Mouse (Mus musculus): ENCODE data around the gene Mc3r.

Gene Mc3r

DNA sequence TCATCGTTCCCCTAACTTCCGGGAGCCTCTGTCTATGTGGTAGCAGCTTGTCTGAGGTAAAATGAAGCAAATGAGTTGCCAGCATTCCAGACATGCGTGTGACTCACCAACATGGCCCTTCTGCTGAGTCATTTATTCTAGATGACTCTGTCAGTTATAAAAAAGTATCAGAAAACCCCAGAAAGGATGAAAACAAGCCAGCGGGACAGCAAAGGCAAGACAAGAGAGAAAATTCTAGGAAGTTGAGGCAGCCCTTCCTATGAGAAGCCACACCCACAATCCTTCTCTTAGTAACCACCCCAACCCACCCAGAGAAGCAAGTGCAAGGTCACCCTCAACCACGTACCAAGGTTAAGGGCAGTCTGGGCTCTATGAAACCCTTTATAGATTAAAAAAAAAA lies 8.7 kb downstream of the Mc3r start:
- no peak for DNase-seq

DNA sequence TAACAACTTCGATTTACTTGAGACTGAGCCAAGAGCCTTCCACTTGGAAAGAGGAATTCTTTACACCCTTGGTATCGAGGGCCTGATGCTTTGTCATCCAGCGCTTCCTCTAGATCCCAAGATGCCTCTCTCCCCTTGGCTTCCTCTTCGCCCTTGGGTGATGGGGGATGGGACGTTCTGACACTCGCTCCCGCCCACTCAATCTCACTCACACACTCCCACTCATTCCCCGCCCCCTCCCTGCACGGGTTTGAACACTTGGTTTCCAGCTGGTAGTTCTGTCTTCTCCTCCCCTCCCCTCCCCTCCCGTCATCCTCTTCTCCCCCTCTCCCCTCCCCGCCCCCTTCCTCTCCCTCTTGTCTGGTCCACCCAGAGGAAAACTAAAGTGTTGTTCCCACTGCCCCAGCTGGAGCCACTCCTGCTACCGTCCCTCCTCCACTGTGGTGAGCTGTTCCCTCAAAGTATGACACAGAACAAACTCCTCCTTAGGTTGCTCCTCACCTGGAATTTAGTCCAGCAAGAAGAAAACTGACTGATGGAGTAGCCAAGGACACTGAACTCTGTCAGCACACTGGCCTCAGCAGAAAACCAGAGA lies 9.3 kb downstream of the Mc3r start:
- no peak for DNase-seq

DNA sequence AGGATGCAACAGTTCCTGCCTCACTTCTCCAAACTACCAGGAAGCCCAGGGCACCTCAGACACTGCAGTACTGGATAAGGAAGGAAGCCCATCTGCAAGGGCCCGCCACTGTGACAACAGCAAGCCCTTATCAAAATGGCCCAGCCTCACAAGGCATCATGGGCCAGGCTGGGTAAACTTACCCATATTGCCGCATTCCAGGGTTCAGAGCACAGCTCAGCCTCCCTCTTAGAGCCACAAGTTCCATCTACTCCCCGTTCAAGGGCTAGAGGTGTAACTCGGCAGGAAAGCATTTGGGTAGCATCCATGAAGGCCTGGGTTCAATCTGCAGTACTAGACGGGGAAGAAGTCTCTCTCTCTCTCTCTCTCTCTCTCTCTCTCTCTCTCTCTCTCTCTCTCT lies 11.8 kb downstream of the Mc3r start:
- DNase-seq, result no peak

DNA sequence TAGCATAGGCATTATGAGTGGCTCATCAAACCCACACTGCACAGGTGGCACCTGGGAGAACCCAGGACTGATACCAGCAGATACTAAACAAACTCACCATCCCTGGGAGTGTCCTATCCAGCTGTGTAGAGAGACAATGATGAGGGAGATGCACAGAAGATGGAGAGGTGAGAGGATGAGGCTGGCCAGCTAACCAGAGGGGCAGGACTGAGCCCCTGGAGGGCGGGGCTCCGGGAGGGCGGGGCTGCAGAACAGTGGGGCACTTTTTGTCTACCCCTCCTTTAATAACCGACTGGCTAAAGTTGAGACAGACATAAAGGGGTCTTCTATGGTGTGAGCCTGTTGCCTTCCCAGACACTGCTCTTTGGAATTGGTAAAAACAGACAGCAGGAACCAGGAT lies 13.1 kb downstream of the Mc3r start:
- DNase-seq, result no peak

DNA sequence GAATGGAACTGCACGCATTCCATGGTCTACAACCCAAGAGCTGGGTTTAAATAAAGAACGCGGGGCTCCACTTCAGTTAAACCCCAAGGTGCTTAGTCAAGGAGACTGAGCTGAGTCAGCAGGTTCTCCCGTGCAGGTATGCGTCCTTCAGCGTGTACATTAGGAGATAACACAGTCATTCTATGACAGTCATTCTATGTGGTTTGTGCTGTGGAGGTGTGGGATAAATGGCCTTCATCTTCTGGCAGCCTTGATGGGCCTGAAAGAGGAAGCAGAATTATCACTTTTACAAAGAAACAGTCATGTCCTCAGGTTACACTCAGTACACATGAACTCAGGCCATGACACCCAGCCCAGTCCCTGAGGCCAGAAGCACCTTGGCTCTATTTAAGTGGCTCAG lies 14.9 kb downstream of the Mc3r start:
- no peak for DNase-seq

DNA sequence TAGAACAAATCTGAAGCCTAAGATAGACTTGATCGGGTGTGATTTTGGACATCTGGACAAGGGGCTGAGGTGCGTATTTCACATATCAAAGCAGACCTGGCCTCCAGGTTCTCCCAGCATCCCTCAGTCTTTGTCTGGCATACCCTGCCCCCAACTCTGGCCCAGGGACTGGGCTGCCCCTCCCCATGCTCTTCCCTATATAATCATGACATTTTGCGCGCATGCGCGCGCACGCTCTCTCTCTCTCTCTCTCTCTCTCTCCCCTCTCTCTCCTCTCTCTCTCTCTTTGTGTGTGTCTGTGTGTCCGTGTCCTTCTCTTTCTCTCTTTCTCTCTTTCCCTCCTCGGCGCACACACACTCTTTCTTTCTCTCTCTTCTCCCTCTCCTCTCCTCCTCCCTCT lies 21.6 kb downstream of the Mc3r start:
- no peak for DNase-seq

DNA sequence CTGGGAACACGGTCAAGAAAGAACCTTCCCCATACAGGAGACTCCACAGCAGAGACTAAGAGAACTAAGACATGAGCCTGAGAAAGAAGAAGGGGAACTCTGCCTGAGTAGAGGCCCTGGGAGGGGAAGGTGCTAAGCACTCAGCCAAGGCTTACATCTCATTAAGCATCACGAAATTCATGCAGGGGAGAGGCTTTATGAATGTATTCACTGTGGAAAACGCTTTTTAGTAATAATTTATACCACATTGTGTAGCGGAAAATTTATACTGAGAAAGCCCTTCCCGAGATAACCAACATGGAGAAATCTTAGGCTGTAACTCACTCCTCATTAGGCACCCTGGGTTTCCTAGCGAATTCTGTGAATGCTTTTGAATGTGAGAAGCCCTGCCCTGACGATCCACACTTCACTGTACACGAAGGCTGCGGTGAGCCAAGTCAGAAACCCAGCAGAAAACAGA lies 22.2 kb downstream of the Mc3r start:
- no peak for DNase-seq

DNA sequence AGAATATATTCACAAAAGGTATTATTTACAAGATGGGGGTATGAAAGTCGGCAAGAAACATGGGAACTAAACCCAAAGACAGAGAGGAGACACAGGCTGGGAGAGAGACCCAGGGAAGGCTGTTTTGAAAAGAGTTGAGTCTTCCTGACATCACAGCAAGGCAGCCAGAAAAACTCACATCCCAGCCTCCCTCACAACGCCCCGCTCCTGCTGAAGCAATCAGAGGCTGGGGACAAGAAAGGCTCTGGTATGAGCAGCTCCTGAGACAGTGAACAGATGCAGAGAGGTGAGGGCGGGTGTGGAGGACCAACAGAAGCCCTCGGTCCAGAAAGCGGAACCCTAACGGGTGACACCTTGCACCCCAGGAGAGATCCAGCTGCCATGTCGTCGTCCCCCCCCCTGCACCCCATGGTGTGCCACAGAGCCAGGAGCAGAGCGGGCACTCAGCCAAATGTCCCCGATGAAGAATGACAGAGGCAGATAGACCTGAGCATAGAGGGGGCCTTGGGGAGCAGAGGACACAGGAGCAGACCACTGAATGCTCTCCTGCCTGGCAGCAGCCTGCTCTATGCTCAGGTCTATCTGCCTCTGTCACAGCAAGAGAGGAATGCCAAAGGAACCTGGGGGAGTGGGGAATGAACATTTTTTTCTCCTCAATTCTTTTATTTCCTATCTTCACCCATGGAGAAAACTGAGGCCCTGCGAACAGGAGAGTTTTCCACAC lies 22.8 kb downstream of the Mc3r start:
- DNase-seq, result no peak

DNA sequence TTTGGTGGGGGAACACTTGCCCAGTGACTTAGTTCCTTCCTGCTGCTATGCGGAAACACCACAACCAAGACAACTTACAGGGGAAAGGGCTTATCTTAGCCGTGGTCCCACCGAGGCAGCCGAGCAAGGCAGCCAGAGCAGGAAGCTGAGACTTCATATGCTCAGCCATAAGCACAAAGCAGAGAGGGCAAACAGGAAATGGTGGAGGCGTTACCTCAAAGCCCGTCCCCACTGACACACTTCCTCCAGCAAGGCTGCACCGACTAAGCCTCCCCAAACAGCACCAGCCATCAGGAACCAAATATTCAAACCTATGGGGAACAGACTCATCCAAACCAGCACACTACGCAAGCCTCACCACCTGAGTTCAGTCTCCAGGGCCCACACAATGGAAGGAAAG lies 26.4 kb downstream of the Mc3r start:
- no peak for DNase-seq

DNA sequence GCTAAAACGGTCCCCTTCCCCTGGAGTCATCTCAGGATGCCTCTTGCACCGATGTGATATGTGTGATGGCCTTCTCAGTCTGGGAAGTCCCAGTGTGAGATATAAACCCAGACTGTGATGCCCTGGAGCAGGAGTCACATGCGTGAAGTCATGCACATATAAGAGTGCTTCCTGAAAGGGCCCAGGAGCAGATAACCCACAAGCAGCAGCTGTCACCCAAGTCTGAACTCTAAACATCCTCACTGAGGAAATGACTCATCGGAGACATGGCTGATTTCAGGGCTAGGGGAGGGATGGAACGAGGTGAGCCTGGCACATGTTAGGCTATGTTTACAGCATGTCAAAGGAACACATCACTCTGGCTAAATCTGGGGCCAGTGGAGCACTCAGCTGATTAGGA lies 27.9 kb downstream of the Mc3r start:
- DNase-seq, result no peak

DNA sequence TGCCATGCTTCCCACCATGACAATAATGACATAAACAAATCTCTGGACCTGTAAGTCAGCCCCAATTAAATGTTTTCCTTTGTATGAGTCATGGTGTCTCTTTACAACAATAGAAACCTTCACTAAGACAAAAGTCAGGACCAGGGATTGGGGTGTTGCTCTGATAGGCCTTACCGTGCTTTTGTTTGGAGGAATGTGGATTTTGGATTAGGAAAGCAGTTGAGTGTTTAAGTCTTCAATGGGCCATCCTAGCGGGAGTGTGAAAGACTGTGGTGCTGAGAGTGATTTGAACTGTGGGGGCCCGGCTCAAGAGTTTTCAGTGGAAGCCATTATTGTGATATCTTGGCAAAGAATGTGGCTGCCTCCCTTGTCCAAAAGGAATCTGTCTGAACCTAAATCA lies 30.7 kb downstream of the Mc3r start:
- DNase-seq, result no peak

DNA sequence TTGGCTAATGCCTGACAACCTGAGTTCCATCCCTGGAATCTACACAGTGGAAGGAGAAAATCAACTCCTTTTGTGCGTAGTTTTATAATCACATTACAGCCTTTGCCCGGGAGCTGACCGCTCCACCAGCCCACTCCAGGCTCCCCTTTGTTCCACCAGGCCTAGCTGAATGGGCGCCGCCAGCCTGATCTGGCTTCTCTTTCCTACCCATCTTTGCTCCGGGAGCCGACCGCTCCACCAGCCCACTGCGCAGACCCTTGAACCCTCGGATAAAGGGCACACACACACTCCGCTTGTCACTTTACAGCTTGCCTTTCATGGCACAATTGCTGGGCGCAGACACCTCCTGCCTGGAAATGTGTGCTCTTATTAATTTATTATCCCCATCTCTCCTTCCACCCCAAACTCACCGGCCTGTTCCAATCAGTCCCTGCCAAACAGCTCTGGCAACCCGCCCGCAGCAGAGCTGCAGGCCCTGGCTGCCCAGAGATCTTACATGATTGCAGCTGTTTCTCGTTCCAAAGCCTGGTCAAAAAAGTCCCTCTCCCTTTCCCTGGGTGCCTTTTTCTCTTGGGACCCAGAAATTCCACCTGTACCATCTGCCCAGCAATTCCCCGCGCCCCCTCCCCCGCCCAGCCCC lies 33.9 kb downstream of the Mc3r start:
- DNase-seq, result no peak

DNA sequence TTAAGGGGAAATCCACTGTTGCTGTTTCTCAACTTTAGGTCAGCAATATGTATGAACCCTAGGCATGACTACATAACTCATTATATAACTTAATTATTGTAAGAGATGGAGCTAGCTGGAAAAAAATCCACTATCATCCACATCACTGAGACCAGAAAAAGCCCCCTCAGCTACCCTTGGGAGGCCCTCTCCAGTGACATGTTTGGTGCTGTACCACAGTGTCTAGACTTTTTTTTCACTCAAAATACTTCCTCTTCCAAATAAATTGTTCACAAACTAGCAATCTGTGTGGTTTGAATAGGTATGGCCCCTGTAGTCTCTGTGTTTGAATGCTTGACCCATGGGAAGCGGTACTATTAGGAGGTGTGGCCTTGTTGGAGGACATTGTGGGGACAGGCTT lies 39.4 kb downstream of the Mc3r start:
- DNase-seq, result no peak

DNA sequence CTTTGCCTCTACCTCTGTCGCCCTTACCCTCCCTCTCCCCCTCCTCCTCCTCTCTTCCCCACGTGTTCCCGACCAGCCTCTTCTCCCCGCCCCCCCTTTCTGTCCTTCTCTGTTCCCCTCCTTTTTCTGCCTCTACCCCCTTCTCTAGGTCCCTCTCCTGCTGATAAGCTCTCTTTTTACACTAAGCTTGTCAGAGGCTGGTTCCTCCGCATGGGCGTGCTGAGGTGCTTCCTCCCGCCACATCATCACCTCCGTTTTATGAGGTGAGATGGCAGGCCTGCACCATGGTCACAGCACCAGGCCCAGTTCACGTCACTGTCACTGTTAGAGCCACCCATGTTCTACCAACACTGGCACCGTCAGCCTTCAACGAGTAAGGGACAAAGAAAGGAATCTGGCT lies 40.7 kb downstream of the Mc3r start:
- no peak for DNase-seq

DNA sequence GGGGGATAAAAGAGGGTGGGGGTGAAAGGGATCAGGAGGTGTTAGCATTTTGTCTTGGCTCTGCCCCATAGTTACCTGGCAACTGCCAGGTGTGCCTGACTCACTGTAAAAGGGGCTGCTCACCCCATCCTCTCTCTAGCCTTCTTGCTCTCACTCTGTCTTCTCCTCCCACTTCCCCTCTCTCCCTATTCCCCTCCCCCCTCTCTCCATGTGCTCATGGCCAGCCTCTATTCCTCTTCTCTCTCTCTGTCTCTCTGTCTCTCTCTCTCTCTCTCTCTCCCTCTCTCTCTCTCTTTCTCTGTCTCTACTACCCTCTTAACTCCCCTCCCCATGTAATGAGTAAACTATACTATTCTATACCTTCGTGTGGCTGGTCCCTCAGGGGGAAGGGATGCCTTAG lies 41.3 kb downstream of the Mc3r start:
- no peak for DNase-seq

DNA sequence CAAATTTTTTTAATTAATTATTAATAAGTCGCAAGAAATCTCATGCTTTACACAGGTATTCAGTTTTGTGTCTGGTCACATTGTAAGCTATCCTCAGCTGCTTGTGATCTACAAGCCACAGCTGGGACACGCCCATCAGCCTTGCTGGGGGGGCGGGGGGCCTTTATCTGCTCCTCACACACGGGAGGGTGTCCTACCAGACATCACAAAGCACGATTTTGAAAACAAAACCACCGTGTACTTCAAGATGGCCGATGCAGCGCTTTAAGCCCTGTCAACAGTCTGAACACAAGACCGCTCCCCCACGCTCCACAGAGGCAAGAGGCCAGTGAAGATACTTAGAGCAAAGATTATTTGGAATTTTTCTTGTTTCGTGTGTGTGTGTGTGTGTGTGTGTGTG lies 42.2 kb downstream of the Mc3r start:
- no peak for DNase-seq

DNA sequence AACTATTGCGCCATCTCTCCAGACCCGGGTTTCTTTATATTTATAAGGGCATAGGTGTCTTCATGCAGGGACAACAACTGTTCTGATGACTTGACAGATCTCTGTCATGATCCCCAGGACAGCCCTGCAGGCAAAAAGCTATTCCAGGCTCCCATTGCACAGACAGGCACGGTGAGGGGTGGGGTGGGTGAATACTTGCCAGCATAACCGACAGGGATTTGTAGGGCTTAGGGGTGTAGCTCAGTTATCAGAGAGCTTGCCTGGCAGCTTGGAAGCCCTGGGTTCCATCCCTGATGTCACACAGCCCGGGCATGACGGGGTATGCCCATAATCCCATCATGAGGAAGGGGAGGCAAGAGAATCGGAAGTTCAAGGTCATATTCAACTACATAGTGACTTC lies 42.7 kb downstream of the Mc3r start:
- no peak for DNase-seq

DNA sequence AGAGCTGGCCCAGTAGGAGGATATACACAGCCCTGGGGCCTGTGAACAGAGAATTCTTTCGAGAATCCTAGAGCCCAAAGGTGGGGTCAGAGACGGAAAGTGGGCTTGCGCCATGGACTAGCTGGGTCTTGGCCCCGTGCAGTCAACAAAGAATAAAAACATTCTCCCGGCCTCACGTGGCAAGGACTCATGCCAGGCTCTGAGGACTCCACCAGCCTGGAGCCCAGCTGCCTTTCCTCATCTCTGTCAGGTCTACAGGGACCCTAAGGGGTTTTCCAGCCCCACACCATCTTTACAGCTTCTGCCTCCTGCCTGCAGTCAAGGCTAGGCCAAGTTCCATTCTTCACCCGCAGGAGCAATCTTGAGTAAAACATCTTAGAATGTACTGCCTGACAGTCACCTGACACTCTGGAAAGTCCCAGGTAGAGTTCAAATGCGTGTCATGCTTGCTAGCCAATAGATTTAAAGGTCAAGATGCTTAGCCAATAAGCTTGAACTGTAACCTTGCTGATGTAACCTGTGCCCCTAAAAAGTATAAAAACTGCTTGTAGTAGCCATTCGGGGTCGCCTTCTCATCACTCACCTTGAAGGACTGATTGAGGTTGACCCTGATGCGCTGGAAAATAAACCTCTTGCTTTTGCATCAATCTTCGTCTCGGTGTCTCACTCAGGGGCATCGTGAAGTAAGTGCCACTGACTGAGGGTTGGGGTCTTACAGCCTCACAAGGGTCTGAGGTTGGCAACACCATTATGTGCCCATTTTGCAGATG lies 43.6 kb downstream of the Mc3r start:
- no peak for DNase-seq

DNA sequence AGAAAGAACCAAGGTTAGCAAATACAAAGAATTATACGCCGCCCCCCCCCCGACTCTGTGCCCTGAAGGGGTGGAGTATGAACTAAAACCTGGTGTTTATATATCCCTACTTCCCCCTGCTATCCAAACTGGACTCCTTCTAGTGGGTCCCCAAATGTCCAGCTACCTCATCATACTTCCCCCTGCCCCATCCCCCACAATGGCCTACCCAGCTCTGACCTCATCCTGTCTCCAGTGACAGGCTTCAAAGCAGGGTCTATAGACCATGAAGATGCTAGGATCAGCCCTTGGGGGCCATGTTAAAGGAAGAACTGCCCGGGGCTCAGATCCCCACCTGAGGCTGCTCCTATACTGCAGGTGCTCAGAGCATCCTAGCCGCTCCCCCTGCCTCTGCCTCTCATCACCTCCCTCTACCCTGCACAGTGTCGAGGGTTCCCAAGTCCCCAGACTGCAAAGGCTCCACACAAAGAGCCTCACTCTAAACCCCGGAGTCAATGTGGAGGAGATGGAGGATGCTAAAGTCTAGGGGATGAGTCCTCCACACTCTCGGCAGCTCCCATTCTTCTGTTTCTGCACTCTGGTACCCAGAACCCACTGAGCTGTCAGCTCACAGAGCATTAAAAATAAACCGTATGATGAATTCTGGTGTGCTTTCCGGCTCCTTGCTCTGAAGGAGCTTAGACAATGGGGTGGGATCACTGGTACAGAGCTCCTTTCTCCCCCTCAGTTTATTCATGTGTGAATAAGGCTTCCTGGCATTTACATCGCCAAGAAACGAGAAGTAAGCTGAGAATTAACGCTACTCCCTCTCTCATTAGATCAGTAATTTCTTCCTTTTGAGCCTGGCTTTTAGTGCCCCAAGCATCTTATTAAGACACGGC lies 44.5 kb downstream of the Mc3r start:
- no peak for DNase-seq

DNA sequence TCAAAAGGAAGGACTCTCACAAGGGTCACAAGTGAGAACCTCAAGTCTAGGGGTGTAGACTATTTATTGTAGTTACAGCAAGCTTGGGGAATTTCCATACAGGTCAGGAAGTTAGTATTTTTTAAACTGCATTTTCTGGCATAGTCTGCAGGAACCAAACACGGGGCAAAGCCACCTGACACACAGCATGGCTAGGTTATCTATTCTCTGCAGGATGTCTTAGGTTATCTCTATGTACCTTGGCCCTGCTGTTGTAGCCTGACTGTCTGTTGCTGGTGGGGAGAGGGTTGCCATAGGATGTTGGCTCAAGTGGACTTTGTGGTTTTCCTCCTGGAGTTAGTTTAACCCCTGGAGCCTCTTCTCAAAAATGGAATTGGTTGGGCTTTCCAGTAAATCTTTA lies 49.8 kb downstream of the Mc3r start:
- DNase-seq, result no peak

DNA sequence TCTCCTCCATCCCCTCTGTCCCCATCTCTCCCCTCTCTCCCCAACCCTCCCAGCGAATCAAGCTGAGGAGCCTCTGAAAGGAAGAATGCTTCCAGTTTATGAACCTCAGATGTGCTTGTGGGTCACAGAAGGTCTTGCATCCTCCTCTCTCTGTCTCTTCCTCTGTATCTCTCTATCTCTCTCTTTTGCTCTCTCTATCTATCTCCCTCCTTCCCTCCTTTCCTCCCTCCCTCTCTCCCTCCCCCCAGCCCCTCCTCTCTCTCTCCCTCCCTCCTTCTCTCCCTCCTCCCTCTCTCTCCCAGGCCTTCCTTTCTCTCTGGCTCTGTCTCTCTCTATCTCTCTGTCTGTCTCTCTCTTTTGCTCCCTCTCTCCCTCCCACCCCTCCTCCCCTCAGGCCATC lies 50.2 kb downstream of the Mc3r start:
- DNase-seq, result no peak

DNA sequence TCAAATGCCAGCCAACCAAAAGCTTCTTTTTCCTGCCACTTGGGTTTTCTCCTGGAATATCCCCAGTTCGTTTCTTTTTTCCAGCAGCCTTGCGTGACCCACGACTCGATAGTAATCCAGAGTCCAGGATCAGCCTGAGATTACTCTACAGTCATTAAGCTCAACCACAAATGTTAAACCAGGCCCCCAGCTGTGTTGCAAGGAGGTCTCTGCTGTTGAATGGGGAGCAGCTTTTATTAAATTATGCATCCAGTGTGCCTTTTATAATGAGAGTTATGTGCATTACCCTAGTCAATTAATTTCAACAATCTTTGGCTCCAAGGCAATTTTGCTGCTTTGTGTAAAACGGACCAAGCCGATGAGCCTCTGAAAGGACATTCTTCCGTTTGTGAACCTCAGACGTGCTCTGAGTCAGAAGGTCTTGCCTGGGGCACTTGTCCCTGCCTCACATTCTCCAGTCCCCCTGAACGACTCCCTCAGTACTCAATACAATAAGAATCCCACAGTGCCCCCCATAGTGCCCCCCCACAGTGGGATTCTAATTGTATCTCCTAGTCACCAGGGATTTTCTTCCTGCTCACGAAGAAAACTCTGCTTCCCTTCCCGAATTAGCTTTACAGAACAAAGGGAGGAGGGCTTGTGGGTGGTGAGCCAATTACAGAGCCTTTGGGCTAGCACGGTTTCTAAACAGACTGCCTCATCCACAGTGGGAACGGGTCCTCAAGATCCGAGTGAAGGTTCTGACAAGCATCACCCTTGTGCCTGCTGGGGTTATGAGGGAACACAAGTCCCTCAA lies 51.0 kb downstream of the Mc3r start:
- no peak for DNase-seq

All from kidney, adult 11 months (tissue).